Mouse (Mus musculus): ENCODE results near the gene Dusp12. TPM values are rescaled to one million over a fixed set of nuclear protein-coding genes. Genes with fewer than 3 reads are reported as not detected.

Dusp12 gene
- polyA plus RNA-seq (2016; fragmentation: Nextera tagmentation; extraction: Ambion mirVana) = 35.5 and 38.2 TPM in 2 replicates

- Histone ChIP-seq H3K27ac (replicated peaks) (peak within 1 kb of the TSS; percentile 91), H3K4me1 (peaks cover 28% of the 10 kb centered on the region), H3K4me3 (peak within 1 kb of the TSS; percentile 76), H3K9me3 (no peaks in the 10 kb centered on the region), H3K27me3 (replicated peaks; ENCODE audit: low read depth, poor library complexity, severe bottlenecking) (no peaks in the 10 kb centered on the region; the same call in 1 of the 2 replicates), H3K36me3 (replicated peaks) (peaks cover 23% of the 10 kb centered on the region)
- DNase-seq (ENCODE audit: low spot score) = peak; percentile 90
- WGBS = 0% methylated on average over 46 of the region's 46 CpGs
Measured at GRCm38 (mm10) chr1:170884978-170885561, at the start of gene Dusp12, which contains the start of gene Gm26620. TSS of gene Dusp12 (minus strand) at chr1:170885540. TSS of gene Gm26620 (plus strand) at chr1:170885065.

- Histone ChIP-seq H3K27ac (replicated peaks) (no peak overlapping the region), H3K27me3 (replicated peaks; ENCODE audit: low read depth, poor library complexity, severe bottlenecking) (no peaks in the 10 kb centered on the region), H3K9me3 (no peaks in the 10 kb centered on the region), H3K4me1 (no peaks in the 10 kb centered on the region), H3K36me3 (replicated peaks) (no peaks in the 10 kb centered on the region), H3K4me3 (no peak overlapping the region)
- 84% methylated on average over 2 of the region's 2 CpGs for WGBS
- DNase-seq (ENCODE audit: low spot score) = no peak
Measured at GRCm38 (mm10) chr1:170934383-170934782, 49.0 kb upstream of the Dusp12 start.

GRCm38 (mm10) chr1:170933940-170934339, 48.6 kb upstream of the Dusp12 start:
- H3K4me3 ChIP-seq = no peak overlapping the region
- H3K36me3 ChIP-seq (replicated peaks) = no peaks in the 10 kb centered on the region
- H3K27me3 ChIP-seq (replicated peaks; ENCODE audit: low read depth, poor library complexity, severe bottlenecking) = no peaks in the 10 kb centered on the region
- no peak overlapping the region for H3K27ac ChIP-seq (replicated peaks)
- H3K9me3 ChIP-seq = no peaks in the 10 kb centered on the region
- no peak for DNase-seq (ENCODE audit: low spot score)
- WGBS = 91% methylated on average over 1 of the region's 1 CpGs
- no peaks in the 10 kb centered on the region for H3K4me1 ChIP-seq

GRCm38 (mm10) chr1:170933386-170933920, 48.1 kb upstream of the Dusp12 start:
- no peak for DNase-seq (ENCODE audit: low spot score)
- H3K36me3 ChIP-seq (replicated peaks) = no peaks in the 10 kb centered on the region
- no peak overlapping the region for H3K4me3 ChIP-seq
- no peaks in the 10 kb centered on the region for H3K4me1 ChIP-seq
- no peak overlapping the region for H3K27ac ChIP-seq (replicated peaks)
- H3K27me3 ChIP-seq (replicated peaks; ENCODE audit: low read depth, poor library complexity, severe bottlenecking) = no peaks in the 10 kb centered on the region
- WGBS = 71% methylated on average over 6 of the region's 6 CpGs
- H3K9me3 ChIP-seq = no peaks in the 10 kb centered on the region

GRCm38 (mm10) chr1:170932043-170932442, 46.7 kb upstream of the Dusp12 start:
- Histone ChIP-seq H3K27me3 (replicated peaks; ENCODE audit: low read depth, poor library complexity, severe bottlenecking) (no peaks in the 10 kb centered on the region), H3K27ac (replicated peaks) (no peak overlapping the region), H3K36me3 (replicated peaks) (no peaks in the 10 kb centered on the region), H3K4me3 (no peak overlapping the region), H3K9me3 (no peaks in the 10 kb centered on the region), H3K4me1 (no peaks in the 10 kb centered on the region)
- DNase-seq (ENCODE audit: low spot score) = no peak
- 78% methylated on average over 3 of the region's 3 CpGs for WGBS

GRCm38 (mm10) chr1:170929245-170929644, 43.9 kb upstream of the Dusp12 start:
- 81% methylated on average over 4 of the region's 4 CpGs for WGBS
- DNase-seq (ENCODE audit: low spot score) = no peak

GRCm38 (mm10) chr1:170928467-170928866, 43.1 kb upstream of the Dusp12 start:
- Histone ChIP-seq H3K9me3 (no peaks in the 10 kb centered on the region), H3K4me3 (no peak overlapping the region), H3K36me3 (replicated peaks) (no peaks in the 10 kb centered on the region), H3K27me3 (replicated peaks; ENCODE audit: low read depth, poor library complexity, severe bottlenecking) (no peaks in the 10 kb centered on the region), H3K27ac (replicated peaks) (no peak overlapping the region), H3K4me1 (no peaks in the 10 kb centered on the region)
- DNase-seq (ENCODE audit: low spot score) = no peak
- WGBS = 76% methylated on average over 2 of the region's 2 CpGs

More at GRCm38 (mm10) chr1:170929245-170929644, 43.9 kb upstream of the Dusp12 start:
- H3K27ac ChIP-seq (replicated peaks) = no peak overlapping the region
- H3K4me3 ChIP-seq = no peak overlapping the region
- no peaks in the 10 kb centered on the region for H3K4me1 ChIP-seq
- no peaks in the 10 kb centered on the region for H3K27me3 ChIP-seq (replicated peaks; ENCODE audit: low read depth, poor library complexity, severe bottlenecking)
- H3K9me3 ChIP-seq = no peaks in the 10 kb centered on the region
- H3K36me3 ChIP-seq (replicated peaks) = no peaks in the 10 kb centered on the region

- H3K9me3 ChIP-seq = no peaks in the 10 kb centered on the region
- H3K27ac ChIP-seq (replicated peaks) = no peak within 1 kb of the TSS
- no peak within 1 kb of the TSS for H3K4me3 ChIP-seq
- no peak for DNase-seq (ENCODE audit: low spot score)
- 75% methylated on average over 3 of the region's 3 CpGs for WGBS
- no peaks in the 10 kb centered on the region for H3K27me3 ChIP-seq (replicated peaks; ENCODE audit: low read depth, poor library complexity, severe bottlenecking)
- H3K4me1 ChIP-seq = no peaks in the 10 kb centered on the region
- H3K36me3 ChIP-seq (replicated peaks) = no peaks in the 10 kb centered on the region
Measured at GRCm38 (mm10) chr1:170927378-170927777, 42.0 kb upstream of the Dusp12 start, which contains the start of gene Fcrla. TSS of gene Fcrla (minus strand) at chr1:170927583.

- Histone ChIP-seq H3K4me3 (no peak overlapping the region), H3K27me3 (replicated peaks; ENCODE audit: low read depth, poor library complexity, severe bottlenecking) (no peaks in the 10 kb centered on the region), H3K27ac (replicated peaks) (no peak overlapping the region), H3K9me3 (no peaks in the 10 kb centered on the region), H3K4me1 (no peaks in the 10 kb centered on the region), H3K36me3 (replicated peaks) (no peaks in the 10 kb centered on the region)
- DNase-seq (ENCODE audit: low spot score) = no peak
- whole genome bisulfite sequencing = 60% methylated on average over 6 of the region's 6 CpGs
Measured at GRCm38 (mm10) chr1:170926941-170927340, 41.6 kb upstream of the Dusp12 start.

- WGBS = 86% methylated on average over 6 of the region's 6 CpGs
- H3K4me1 ChIP-seq = no peaks in the 10 kb centered on the region
- no peaks in the 10 kb centered on the region for H3K9me3 ChIP-seq
- no peaks in the 10 kb centered on the region for H3K27me3 ChIP-seq (replicated peaks; ENCODE audit: low read depth, poor library complexity, severe bottlenecking)
- DNase-seq (ENCODE audit: low spot score) = no peak
- H3K27ac ChIP-seq (replicated peaks) = no peak overlapping the region
- no peak overlapping the region for H3K4me3 ChIP-seq
- no peaks in the 10 kb centered on the region for H3K36me3 ChIP-seq (replicated peaks)
Measured at GRCm38 (mm10) chr1:170924485-170924884, 39.1 kb upstream of the Dusp12 start.

- no peak overlapping the region for H3K4me3 ChIP-seq
- H3K27me3 ChIP-seq (replicated peaks; ENCODE audit: low read depth, poor library complexity, severe bottlenecking) = no peaks in the 10 kb centered on the region
- WGBS = 95% methylated on average over 8 of the region's 8 CpGs
- H3K9me3 ChIP-seq = no peaks in the 10 kb centered on the region
- DNase-seq (ENCODE audit: low spot score) = no peak
- no peak overlapping the region for H3K27ac ChIP-seq (replicated peaks)
- H3K4me1 ChIP-seq = no peaks in the 10 kb centered on the region
- no peaks in the 10 kb centered on the region for H3K36me3 ChIP-seq (replicated peaks)
Measured at GRCm38 (mm10) chr1:170919308-170919707, 34.0 kb upstream of the Dusp12 start.

GRCm38 (mm10) chr1:170915657-170916056, 30.3 kb upstream of the Dusp12 start:
- Histone ChIP-seq H3K9me3 (no peaks in the 10 kb centered on the region), H3K27me3 (replicated peaks; ENCODE audit: low read depth, poor library complexity, severe bottlenecking) (peaks cover 10% of the 10 kb centered on the region; the same call in 1 of the 2 replicates), H3K36me3 (replicated peaks) (no peaks in the 10 kb centered on the region), H3K27ac (replicated peaks) (no peak overlapping the region), H3K4me1 (no peaks in the 10 kb centered on the region), H3K4me3 (no peak overlapping the region)
- DNase-seq (ENCODE audit: low spot score) = no peak
- 84% methylated on average over 5 of the region's 5 CpGs for WGBS

- WGBS = 73% methylated on average over 5 of the region's 5 CpGs
- Histone ChIP-seq H3K4me3 (no peak within 1 kb of the TSS), H3K27me3 (replicated peaks; ENCODE audit: low read depth, poor library complexity, severe bottlenecking) (peaks cover 36% of the 10 kb centered on the region), H3K36me3 (replicated peaks) (no peaks in the 10 kb centered on the region), H3K4me1 (peaks cover 7% of the 10 kb centered on the region), H3K27ac (replicated peaks) (no peak within 1 kb of the TSS), H3K9me3 (no peaks in the 10 kb centered on the region)
- no peak for DNase-seq (ENCODE audit: low spot score)
Measured at GRCm38 (mm10) chr1:170912891-170913615, 27.7 kb upstream of the Dusp12 start, which contains the start of gene Fcrlb. TSS of gene Fcrlb (minus strand) at chr1:170912941.
